Mouse (Mus musculus) testis, adult 2 months (tissue): ENCODE measurements at regions not wholly inside any gene's neighbourhood (a gene's known extent, or its start where the extent isn't known, plus 50 kb on each side); places are given as distances from the start of the nearest gene placed in this dataset.

Source experiments
- CTCF ChIP-seq: fragments of 200-500 bp; IDR thresholded peaks from 2 replicates; pipeline ENCODE4 v1.5.1; 2012; ENCODE audit warnings: low read depth, mild to moderate bottlenecking, inconsistent platforms, low read length, moderate library complexity; ENCODE audit not compliant: control insufficient read depth, insufficient read depth, insufficient replicate concordance
- POLR2A ChIP-seq: fragments of 200-500 bp; IDR thresholded peaks from 2 replicates; pipeline ENCODE4 v1.6.1; 2012; ENCODE audit warnings: low read depth, mild to moderate bottlenecking, inconsistent platforms, low read length, moderate library complexity; ENCODE audit not compliant: control insufficient read depth

- TF ChIP-seq CTCF (no peak), POLR2A (no peak)
These were observed 265.0 kb downstream of the Irs2 start for GRCm38 (mm10) chr8:10743241-10743640.
